Mouse (Mus musculus) heart, postnatal 0 days (tissue): Measurements from ENCODE around the gene Tead4.
A peak's percentile ranks its signal among the peaks of the same experiment; 100 is the strongest.

ENCODE experiments used
- CTCF ChIP-seq: IDR thresholded peaks from 2 replicates; pipeline ENCODE4 v1.5.1; 2016; ENCODE audit warnings: antibody characterized with exemption, control low read depth, low read depth
- EP300 ChIP-seq: IDR thresholded peaks from 2 replicates; pipeline ENCODE4 v1.6.1; 2016; ENCODE audit warnings: antibody characterized with exemption, low read depth

GRCm38 (mm10) chr6:128295876-128296749, 4.5 kb downstream of the Tead4 start:
- TF ChIP-seq CTCF, result no peak
- peak; percentile 53; the same call in 1 of the 2 replicates for TF ChIP-seq EP300
